ENCODE assay signal across 21 mouse cellular contexts in the genomic region with DNA sequence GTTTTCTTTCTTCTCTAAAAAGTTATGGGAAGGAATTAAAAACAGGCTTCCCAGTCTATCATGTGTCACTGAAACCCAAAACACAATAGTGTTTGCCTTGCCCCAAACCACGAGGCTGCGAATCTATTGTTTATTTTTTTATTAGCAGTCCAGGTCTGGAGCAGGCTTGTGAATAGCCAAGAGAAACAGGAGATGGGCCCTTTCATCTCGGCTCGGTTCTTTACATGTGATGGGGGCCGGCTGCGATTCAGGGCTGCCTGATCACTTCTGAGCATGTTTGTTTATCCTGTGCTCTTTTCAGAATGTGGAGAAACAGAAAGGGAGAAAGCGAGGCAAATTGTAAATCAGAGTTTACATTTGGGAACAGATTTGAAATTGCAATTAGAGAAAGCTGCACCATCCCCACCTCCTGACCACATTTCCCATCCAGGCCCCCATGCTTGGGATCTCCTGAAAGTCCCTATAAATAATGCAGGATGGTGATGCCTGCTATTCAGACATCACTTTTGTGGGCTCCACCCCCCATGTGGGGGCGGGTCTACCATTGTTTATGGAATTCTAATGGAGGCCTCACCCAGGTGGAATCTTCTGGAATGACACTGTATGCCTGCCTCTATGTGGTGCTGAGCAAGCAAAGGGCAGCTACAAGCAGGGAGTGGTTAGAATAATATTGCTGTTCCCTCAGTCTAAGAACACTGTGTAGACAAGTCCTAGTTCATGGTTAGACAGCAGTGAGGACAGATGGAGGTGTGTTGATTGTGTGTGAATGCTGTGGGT.
DNase-seq lines count a peak whose midpoint lies in the region; ATAC-seq lines count a peak whose summit lies in the region.
"Had no signal": no experiment of that assay in that cellular context is flagged by ENCODE, and none has a peak within 500 bp of the region (broad histone marks: within the 10 kb centered on the region; RNA-seq: fewer than 3 reads in every experiment).

No protein-coding gene starts in this region.

- no peaks in the 10 kb centered on the region for H3K36me3 ChIP-seq in kidney, embryonic 16.5 days (ENCODE audit: insufficient read depth, low read length)
- H3K36me3 ChIP-seq in embryonic facial prominence, embryonic 14.5 days (ENCODE audit: control insufficient read depth, insufficient read depth, low read length), result no peaks in the 10 kb centered on the region
- H3K36me3 ChIP-seq: G1E; heart, embryonic 13.5 days; neural tube, embryonic 12.5 days; stomach, embryonic 15.5 days had no signal

- H3K4me3 ChIP-seq in kidney, embryonic 16.5 days (ENCODE audit: low read length), result no peak overlapping the region
- no peak overlapping the region for H3K4me3 ChIP-seq in embryonic facial prominence, embryonic 14.5 days (ENCODE audit: low read depth, low read length)
- H3K4me3 ChIP-seq: forebrain, embryonic 13.5 days; heart, embryonic 13.5 days; neural tube, embryonic 12.5 days; stomach, embryonic 15.5 days had no signal

- no peak overlapping the region for H3K9ac ChIP-seq in kidney, embryonic 16.5 days (replicated peaks; ENCODE audit: low read length)
- no peak overlapping the region for H3K9ac ChIP-seq in embryonic facial prominence, embryonic 14.5 days (ENCODE audit: low read depth, low read length)
- H3K9ac ChIP-seq: forebrain, embryonic 13.5 days; heart, embryonic 13.5 days; neural tube, embryonic 12.5 days; stomach, embryonic 15.5 days had no signal

- H3K9me3 ChIP-seq in kidney, embryonic 16.5 days (ENCODE audit: low read length), result no peaks in the 10 kb centered on the region
- no peaks in the 10 kb centered on the region for H3K9me3 ChIP-seq in embryonic facial prominence, embryonic 14.5 days (ENCODE audit: control insufficient read depth, low read length)
- H3K9me3 ChIP-seq: forebrain, embryonic 13.5 days; heart, embryonic 13.5 days; neural tube, embryonic 12.5 days; stomach, embryonic 15.5 days had no signal

- WGBS in kidney, embryonic 16.5 days, result 14% methylated on average over 8 of the region's 8 CpGs
- 18% methylated on average over 8 of the region's 8 CpGs for WGBS in embryonic facial prominence, embryonic 14.5 days

- peak; percentile 61; the same call in 1 of the 2 replicates for ATAC-seq in kidney, embryonic 16.5 days (ENCODE audit: low FRiP score, low TSS enrichment)
- ATAC-seq in embryonic facial prominence, embryonic 14.5 days (ENCODE audit: low read depth), result peak; percentile 80
- ATAC-seq: CD4-positive, CD25-positive, alpha-beta regulatory T cell, adult 4 months; forebrain, embryonic 13.5 days; hindbrain, postnatal 0 days had no signal

- H3K27ac ChIP-seq in kidney, embryonic 16.5 days (ENCODE audit: low read length), result peak overlapping the region; percentile 0; the same call in 1 of the 2 replicates
- no peak overlapping the region for H3K27ac ChIP-seq in embryonic facial prominence, embryonic 14.5 days (replicated peaks; ENCODE audit: low read depth, low read length)
- H3K27ac ChIP-seq: forebrain, embryonic 13.5 days; heart, embryonic 13.5 days; hindbrain, postnatal 0 days; neural tube, embryonic 12.5 days; stomach, embryonic 15.5 days had no signal

- no peak overlapping the region for H3K4me2 ChIP-seq in kidney, embryonic 16.5 days (replicated peaks; ENCODE audit: low read depth, low read length)
- no peak overlapping the region for H3K4me2 ChIP-seq in embryonic facial prominence, embryonic 14.5 days (ENCODE audit: low read depth, low read length)
- H3K4me2 ChIP-seq: forebrain, embryonic 13.5 days; heart, embryonic 13.5 days; liver, embryonic 11.5 days; neural tube, embryonic 12.5 days; stomach, embryonic 15.5 days had no signal

- H3K4me1 ChIP-seq in kidney, embryonic 16.5 days (ENCODE audit: insufficient read depth, low read length), result no peaks in the 10 kb centered on the region
- H3K4me1 ChIP-seq in embryonic facial prominence, embryonic 14.5 days (ENCODE audit: control insufficient read depth, insufficient read depth, low read length), result peaks cover 8% of the 10 kb centered on the region
- H3K4me1 ChIP-seq: heart, embryonic 13.5 days; stomach, embryonic 15.5 days had no signal

- H3K27me3 ChIP-seq in kidney, embryonic 16.5 days (ENCODE audit: insufficient read depth, low read length), result no peaks in the 10 kb centered on the region
- no peaks in the 10 kb centered on the region for H3K27me3 ChIP-seq in embryonic facial prominence, embryonic 14.5 days (replicated peaks; ENCODE audit: control insufficient read depth, insufficient read depth, low read length)
- H3K27me3 ChIP-seq: heart, embryonic 13.5 days; neural tube, embryonic 12.5 days; stomach, embryonic 15.5 days had no signal

- DNase-seq in kidney, postnatal 25 days, result no peak
- peak; percentile 20 for DNase-seq in R1 (ENCODE audit: low read depth, low spot score)
- peak; percentile 12 for DNase-seq in ZHBTc4 (ENCODE audit: low read depth, low spot score)
- DNase-seq in embryonic facial prominence, embryonic 14.5 days (ENCODE audit: low spot score), result peak; percentile 79
- no peak for DNase-seq in spleen, postnatal 36 days (ENCODE audit: low spot score in 2 of 2)
- no peak for DNase-seq in layer of hippocampus, postnatal 10 days (ENCODE audit: low spot score in 2 of 2)
- DNase-seq: cerebellum, postnatal 14 days; heart, postnatal 36 days; kidney, postnatal 10 days; lung, adult 2 months; lung, postnatal 36 days; thymus, adult 2 months had no signal

Comparison
In these comparisons a context has a peak if more than half of its experiments do, and no peak if none do; other contexts are left out.
1. DNase-seq: peak in R1 (single experiment), ZHBTc4 (single experiment) and embryonic facial prominence, embryonic 14.5 days (single experiment); none in kidney, postnatal 25 days (0 of 2), spleen, postnatal 36 days (0 of 2) and layer of hippocampus, postnatal 10 days (0 of 2).